9 mouse cellular contexts compared by ENCODE assay signal in genomic region chr6:6088151-6088550, GRCm38 (mm10).
DNase-seq lines count a peak whose midpoint lies in the region; ATAC-seq and TF ChIP-seq lines count a peak whose summit lies in the region.
"Had no signal": no experiment of that assay in that cellular context is flagged by ENCODE, and none has a peak within 500 bp of the region (broad histone marks: within the 10 kb centered on the region; RNA-seq: fewer than 3 reads in every experiment).

No protein-coding gene starts in this region.

- no peaks in the 10 kb centered on the region for H3K36me3 ChIP-seq in forebrain, embryonic 14.5 days (ENCODE audit: control insufficient read depth, insufficient read depth, low read length)
- H3K36me3 ChIP-seq in forebrain, embryonic 10.5 days (replicated peaks), result peaks cover 27% of the 10 kb centered on the region
- no peaks in the 10 kb centered on the region for H3K36me3 ChIP-seq in lung, embryonic 14.5 days (ENCODE audit: insufficient read depth)

- ATAC-seq in forebrain, embryonic 14.5 days, result peak; percentile 72
- peak; percentile 41; the same call in 1 of the 2 replicates for ATAC-seq in lung, embryonic 14.5 days (ENCODE audit: insufficient read depth)
- no peak for ATAC-seq in monocyte, adult 5-6 weeks (replicated peaks; ENCODE audit: insufficient number of reproducible peaks, low FRiP score, low TSS enrichment, poor library complexity, severe bottlenecking)

- H3K27me3 ChIP-seq in forebrain, embryonic 14.5 days (replicated peaks; ENCODE audit: control insufficient read depth, insufficient read depth, low read length), result no peaks in the 10 kb centered on the region
- H3K27me3 ChIP-seq in forebrain, embryonic 10.5 days (ENCODE audit: poor library complexity, severe bottlenecking), result peaks cover 12% of the 10 kb centered on the region
- no peaks in the 10 kb centered on the region for H3K27me3 ChIP-seq in lung, embryonic 14.5 days (ENCODE audit: insufficient read depth, low read length)

- H3K9me3 ChIP-seq in forebrain, embryonic 14.5 days (replicated peaks; ENCODE audit: control insufficient read depth, low read length), result no peaks in the 10 kb centered on the region
- no peaks in the 10 kb centered on the region for H3K9me3 ChIP-seq in forebrain, embryonic 10.5 days
- H3K9me3 ChIP-seq in lung, embryonic 14.5 days (ENCODE audit: low read depth, low read length), result no peaks in the 10 kb centered on the region

- WGBS in forebrain, embryonic 14.5 days, result 41% methylated on average over 4 of the region's 4 CpGs
- WGBS in forebrain, embryonic 10.5 days, result 94% methylated on average over 4 of the region's 4 CpGs
- 56% methylated on average over 4 of the region's 4 CpGs for WGBS in lung, embryonic 14.5 days

- peaks cover 3% of the 10 kb centered on the region; the same call in 1 of the 2 replicates for H3K4me1 ChIP-seq in forebrain, embryonic 14.5 days (ENCODE audit: control insufficient read depth, insufficient read depth, low read length)
- H3K4me1 ChIP-seq in forebrain, embryonic 10.5 days, result peaks cover 9% of the 10 kb centered on the region
- H3K4me1 ChIP-seq in lung, embryonic 14.5 days (ENCODE audit: insufficient read depth), result peaks cover 6% of the 10 kb centered on the region; the same call in 1 of the 2 replicates

- no peak for TF ChIP-seq CTCF in lung, embryonic 14.5 days (IDR thresholded peaks at IDR 0.05; ENCODE audit: low read depth)

- no peak overlapping the region for H3K27ac ChIP-seq in forebrain, embryonic 14.5 days (ENCODE audit: low read depth, low read length)
- no peak overlapping the region for H3K27ac ChIP-seq in forebrain, embryonic 10.5 days
- no peak overlapping the region for H3K27ac ChIP-seq in lung, embryonic 14.5 days (ENCODE audit: low read depth)

- H3K4me2 ChIP-seq in forebrain, embryonic 14.5 days (ENCODE audit: low read length), result no peak overlapping the region
- H3K4me2 ChIP-seq in lung, embryonic 14.5 days, result no peak overlapping the region

- intact Hi-C loops in heart, postnatal 14 days (cut with DNase I), result no loop called here

- H3K4me3 ChIP-seq in forebrain, embryonic 14.5 days (ENCODE audit: low read depth, low read length), result no peak overlapping the region
- H3K4me3 ChIP-seq in forebrain, embryonic 10.5 days, result no peak overlapping the region
- H3K4me3 ChIP-seq in lung, embryonic 14.5 days (ENCODE audit: low read depth, low read length), result no peak overlapping the region

- peak; percentile 78 for DNase-seq in forebrain, embryonic 14.5 days (ENCODE audit: low spot score)
- no peak for DNase-seq in forebrain, embryonic 10.5 days (ENCODE audit: extremely low spot score, low spot score)
- peak; percentile 66 for DNase-seq in cerebellum, adult 8-10 months
- peak; percentile 53 to 70 for DNase-seq in heart, postnatal 14 days
- peak; percentile 69 for DNase-seq in lung, embryonic 14.5 days
- DNase-seq in gastrocnemius, postnatal 10 days, result no peak
- no peak for DNase-seq in thymus, postnatal 14 days
- DNase-seq: B cell, adult 2 months had no signal

- no peak overlapping the region for H3K9ac ChIP-seq in forebrain, embryonic 14.5 days (ENCODE audit: low read length)
- H3K9ac ChIP-seq in lung, embryonic 14.5 days, result no peak overlapping the region

Comparison
In these comparisons a context has a peak if more than half of its experiments do, and no peak if none do; other contexts are left out.
1. DNase-seq: peak in forebrain, embryonic 14.5 days (single experiment), cerebellum, adult 8-10 months (single experiment), heart, postnatal 14 days (2 of 2) and lung, embryonic 14.5 days (single experiment); none in forebrain, embryonic 10.5 days (single experiment), gastrocnemius, postnatal 10 days (single experiment) and thymus, postnatal 14 days (single experiment).